Mouse (Mus musculus): ENCODE results near the gene Ager. TPM values are rescaled to one million over a fixed set of nuclear protein-coding genes. Genes with fewer than 3 reads are reported as not detected.

Ager gene
- polyA plus RNA-seq, 1 experiment from 2014 or later = 1.4 TPM

GRCm38 (mm10) chr17:34604511-34605237, 7.0 kb downstream of the Ager start:
- peak overlapping the region; percentile 96 for H3K27ac ChIP-seq (ENCODE audit: low read depth)
- no peaks in the 10 kb centered on the region for H3K9me3 ChIP-seq (ENCODE audit: low read length)
- DNase-seq = peak; percentile 69
- 14% methylated on average over 24 of the region's 24 CpGs for WGBS (ENCODE audit: insufficient replicate concordance)
- H3K9ac ChIP-seq (replicated peaks) = peak overlapping the region; percentile 86
- TF ChIP-seq EP300 (IDR thresholded peaks at IDR 0.05; ENCODE audit: low read depth) = no peak
- TF ChIP-seq CTCF (IDR thresholded peaks at IDR 0.05; ENCODE audit: low read depth) = no peak
- H3K4me1 ChIP-seq (ENCODE audit: insufficient read depth) = peaks cover 49% of the 10 kb centered on the region
- ATAC-seq = peak; percentile 2; the same call in 1 of the 2 replicates
- H3K4me3 ChIP-seq (ENCODE audit: low read depth, low read length) = peak overlapping the region; percentile 77
- H3K4me2 ChIP-seq (ENCODE audit: low read depth, low read length) = peak overlapping the region; percentile 92
- peaks cover 15% of the 10 kb centered on the region for H3K36me3 ChIP-seq (replicated peaks; ENCODE audit: insufficient read depth, low read length)
- H3K27me3 ChIP-seq (ENCODE audit: insufficient read depth, low read length) = no peaks in the 10 kb centered on the region

GRCm38 (mm10) chr17:34605609-34606008, 7.9 kb downstream of the Ager start:
- DNase-seq = peak; percentile 94
- H3K36me3 ChIP-seq (replicated peaks; ENCODE audit: insufficient read depth, low read length) = peaks cover 13% of the 10 kb centered on the region
- peak overlapping the region; percentile 86 for H3K9ac ChIP-seq (replicated peaks)
- TF ChIP-seq EP300 (IDR thresholded peaks at IDR 0.05; ENCODE audit: low read depth) (no peak), CTCF (IDR thresholded peaks at IDR 0.05; ENCODE audit: low read depth) (no peak)
- peak overlapping the region; percentile 77 for H3K4me3 ChIP-seq (ENCODE audit: low read depth, low read length)
- H3K4me1 ChIP-seq (ENCODE audit: insufficient read depth) = peaks cover 49% of the 10 kb centered on the region
- H3K4me2 ChIP-seq (ENCODE audit: low read depth, low read length) = peak overlapping the region; percentile 92
- H3K9me3 ChIP-seq (ENCODE audit: low read length) = no peaks in the 10 kb centered on the region
- H3K27ac ChIP-seq (ENCODE audit: low read depth) = peak overlapping the region; percentile 96
- whole genome bisulfite sequencing (ENCODE audit: insufficient replicate concordance) = under 1% methylated on average over 19 of the region's 30 CpGs
- ATAC-seq = peak; percentile 15
- no peaks in the 10 kb centered on the region for H3K27me3 ChIP-seq (ENCODE audit: insufficient read depth, low read length)

- WGBS (ENCODE audit: insufficient replicate concordance) = 11% methylated on average over 32 of the region's 32 CpGs
- H3K4me3 ChIP-seq (ENCODE audit: low read depth, low read length) = peak overlapping the region; percentile 77
- H3K36me3 ChIP-seq (replicated peaks; ENCODE audit: insufficient read depth, low read length) = peaks cover 17% of the 10 kb centered on the region; the same call in 1 of the 2 replicates
- DNase-seq (no peak), ATAC-seq (no peak)
- H3K27ac ChIP-seq (ENCODE audit: low read depth) = peak overlapping the region; percentile 96
- H3K4me1 ChIP-seq (ENCODE audit: insufficient read depth) = peaks cover 49% of the 10 kb centered on the region
- peak overlapping the region; percentile 92 for H3K4me2 ChIP-seq (ENCODE audit: low read depth, low read length)
- TF ChIP-seq EP300 (IDR thresholded peaks at IDR 0.05; ENCODE audit: low read depth) (no peak), CTCF (IDR thresholded peaks at IDR 0.05; ENCODE audit: low read depth) (no peak)
- peak overlapping the region; percentile 86 for H3K9ac ChIP-seq (replicated peaks)
- H3K9me3 ChIP-seq (ENCODE audit: low read length) = no peaks in the 10 kb centered on the region
- H3K27me3 ChIP-seq (ENCODE audit: insufficient read depth, low read length) = no peaks in the 10 kb centered on the region
Observed at GRCm38 (mm10) chr17:34606186-34607039, 8.8 kb downstream of the Ager start.

GRCm38 (mm10) chr17:34607997-34608396, 10.3 kb downstream of the Ager start:
- TF ChIP-seq EP300 (IDR thresholded peaks at IDR 0.05; ENCODE audit: low read depth) (no peak), CTCF (IDR thresholded peaks at IDR 0.05; ENCODE audit: low read depth) (no peak)
- Histone ChIP-seq H3K4me2 (ENCODE audit: low read depth, low read length) (no peak overlapping the region), H3K36me3 (replicated peaks; ENCODE audit: insufficient read depth, low read length) (peaks cover 32% of the 10 kb centered on the region), H3K27ac (ENCODE audit: low read depth) (no peak overlapping the region), H3K9ac (replicated peaks) (no peak overlapping the region), H3K4me3 (ENCODE audit: low read depth, low read length) (no peak overlapping the region), H3K4me1 (ENCODE audit: insufficient read depth) (peaks cover 36% of the 10 kb centered on the region), H3K9me3 (ENCODE audit: low read length) (no peaks in the 10 kb centered on the region), H3K27me3 (ENCODE audit: insufficient read depth, low read length) (no peaks in the 10 kb centered on the region)
- 73% methylated on average over 7 of the region's 7 CpGs for WGBS (ENCODE audit: insufficient replicate concordance)
- no peak for DNase-seq
- ATAC-seq = no peak

- WGBS (ENCODE audit: insufficient replicate concordance) = 90% methylated on average over 8 of the region's 8 CpGs
- Histone ChIP-seq H3K4me1 (ENCODE audit: insufficient read depth) (peaks cover 23% of the 10 kb centered on the region), H3K27me3 (ENCODE audit: insufficient read depth, low read length) (no peaks in the 10 kb centered on the region), H3K9ac (replicated peaks) (no peak overlapping the region), H3K36me3 (replicated peaks; ENCODE audit: insufficient read depth, low read length) (peaks cover 41% of the 10 kb centered on the region), H3K4me2 (ENCODE audit: low read depth, low read length) (no peak overlapping the region), H3K4me3 (ENCODE audit: low read depth, low read length) (no peak overlapping the region), H3K27ac (ENCODE audit: low read depth) (no peak overlapping the region), H3K9me3 (ENCODE audit: low read length) (no peaks in the 10 kb centered on the region)
- no peak for TF ChIP-seq EP300 (IDR thresholded peaks at IDR 0.05; ENCODE audit: low read depth)
- TF ChIP-seq CTCF (IDR thresholded peaks at IDR 0.05; ENCODE audit: low read depth) = no peak
- no peak for DNase-seq
- no peak for ATAC-seq
Observed at GRCm38 (mm10) chr17:34611050-34611449, 13.4 kb downstream of the Ager start.

GRCm38 (mm10) chr17:34613054-34613645, 15.5 kb downstream of the Ager start:
- 63% methylated on average over 11 of the region's 11 CpGs for WGBS (ENCODE audit: insufficient replicate concordance)
- H3K9me3 ChIP-seq (ENCODE audit: low read length) = no peaks in the 10 kb centered on the region
- H3K4me2 ChIP-seq (ENCODE audit: low read depth, low read length) = no peak overlapping the region
- DNase-seq (no peak), ATAC-seq (peak; percentile 70)
- TF ChIP-seq CTCF (IDR thresholded peaks at IDR 0.05; ENCODE audit: low read depth) (no peak), EP300 (IDR thresholded peaks at IDR 0.05; ENCODE audit: low read depth) (peak; percentile 83)
- no peaks in the 10 kb centered on the region for H3K27me3 ChIP-seq (ENCODE audit: insufficient read depth, low read length)
- H3K4me3 ChIP-seq (ENCODE audit: low read depth, low read length) = no peak overlapping the region
- H3K4me1 ChIP-seq (ENCODE audit: insufficient read depth) = peaks cover 5% of the 10 kb centered on the region
- no peak overlapping the region; the same call in 1 of the 2 replicates for H3K27ac ChIP-seq (ENCODE audit: low read depth)
- H3K9ac ChIP-seq (replicated peaks) = no peak overlapping the region
- H3K36me3 ChIP-seq (replicated peaks; ENCODE audit: insufficient read depth, low read length) = peaks cover 37% of the 10 kb centered on the region

Measured in liver, postnatal 0 days (tissue).